Mouse (Mus musculus) liver, embryonic 14.5 days (tissue): ENCODE results near the gene Cdc42ep4.

Experiments used
- CTCF ChIP-seq: IDR thresholded peaks from 2 replicates; pipeline ENCODE4 v1.5.1; 2016; ENCODE audit warnings: antibody characterized with exemption, low read depth, control low read depth
- EP300 ChIP-seq: IDR thresholded peaks from 2 replicates; pipeline ENCODE4 v1.6.1; 2016; ENCODE audit warnings: antibody characterized with exemption, low read depth

GRCm38 (mm10) chr11:113725235-113726048 is 26.2 kb downstream of the Cdc42ep4 start:
- no peak for TF ChIP-seq EP300
- no peak for TF ChIP-seq CTCF
